Mouse (Mus musculus): ENCODE measurements around the gene Ufd1. TPM values are rescaled to one million over a fixed set of nuclear protein-coding genes. Genes with fewer than 3 reads are reported as not detected.

Gene Ufd1
- 96.4 and 107 TPM in 2 replicates for polyA plus RNA-seq (2016; fragmentation: Nextera tagmentation; extraction: Ambion mirVana)

DNA sequence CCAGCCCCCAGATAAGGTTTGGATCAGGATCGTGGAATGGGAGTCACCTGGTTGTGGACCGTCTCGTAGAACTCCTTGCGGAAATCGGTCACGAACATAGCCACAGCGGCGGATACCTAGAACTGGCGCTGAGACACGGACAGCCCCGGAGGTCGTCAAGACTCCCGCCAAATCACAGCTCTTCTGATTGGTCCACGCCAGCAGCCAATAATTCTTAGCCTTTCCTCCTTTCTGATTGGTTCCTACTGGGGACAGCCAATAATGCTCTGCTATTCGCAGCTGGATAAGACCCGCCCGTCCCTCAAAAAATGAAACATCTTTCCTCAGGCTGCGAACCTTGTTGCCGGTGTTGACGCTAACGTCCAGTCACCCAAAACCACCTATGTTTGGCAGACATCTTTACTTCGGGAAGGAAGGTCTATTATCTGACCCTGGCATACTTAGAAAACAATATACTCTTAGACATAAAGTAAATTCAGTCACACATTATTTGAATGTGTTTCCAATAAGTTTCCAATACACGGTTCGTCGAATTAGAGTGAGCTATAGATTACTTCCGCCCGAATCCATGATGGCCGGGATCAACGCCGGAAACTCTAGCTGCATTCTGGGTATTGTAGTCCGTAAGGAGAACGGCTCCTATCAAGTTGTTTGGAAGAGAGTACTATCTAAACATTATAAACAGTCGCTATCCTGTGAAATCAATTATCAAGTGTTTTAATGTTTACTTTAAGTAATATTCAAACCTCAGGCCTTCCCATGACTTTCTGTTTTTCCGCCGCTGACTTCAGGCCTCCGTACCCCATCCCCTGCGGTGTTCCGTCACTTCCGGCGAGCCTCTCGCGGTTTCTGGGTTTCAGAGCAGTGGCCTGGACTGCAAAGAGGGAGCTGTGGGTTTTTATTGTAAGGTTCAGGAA is at the start of gene Ufd1, which contains the start of gene Cdc45:
Gene Ufd1, plus strand, starts transcription at position 312 of the 917 bp plus-strand sequence.
Gene Cdc45, minus strand, starts transcription at position 520 of the 917 bp plus-strand sequence.
- peaks cover 59% of the 10 kb centered on the region for H3K36me3 ChIP-seq
- peaks cover 27% of the 10 kb centered on the region for H3K4me1 ChIP-seq
- peak within 1 kb of the TSS; percentile 91 for H3K4me3 ChIP-seq
- no peaks in the 10 kb centered on the region for H3K9me3 ChIP-seq (replicated peaks)
- under 1% methylated on average over 42 of the region's 42 CpGs for WGBS
- peak; percentile 90 for DNase-seq (ENCODE audit: low spot score)
- H3K27ac ChIP-seq (replicated peaks) = peak within 1 kb of the TSS; percentile 90
- H3K27me3 ChIP-seq (ENCODE audit: low read depth, poor library complexity, severe bottlenecking) = no peaks in the 10 kb centered on the region

- no peak overlapping the region for H3K27ac ChIP-seq (replicated peaks)
- H3K4me3 ChIP-seq = no peak overlapping the region
- no peaks in the 10 kb centered on the region for H3K27me3 ChIP-seq (ENCODE audit: low read depth, poor library complexity, severe bottlenecking)
- WGBS = 75% methylated on average over 3 of the region's 3 CpGs
- no peaks in the 10 kb centered on the region for H3K9me3 ChIP-seq (replicated peaks)
- H3K4me1 ChIP-seq = no peaks in the 10 kb centered on the region
- no peaks in the 10 kb centered on the region for H3K36me3 ChIP-seq
- DNase-seq (ENCODE audit: low spot score) = no peak
Observed at GRCm38 (mm10) chr16:18762960-18763359, 48.6 kb upstream of the Ufd1 start.

- Histone ChIP-seq H3K9me3 (replicated peaks) (no peaks in the 10 kb centered on the region), H3K4me1 (no peaks in the 10 kb centered on the region)
- WGBS = 86% methylated on average over 4 of the region's 4 CpGs
Observed at GRCm38 (mm10) chr16:18766390-18766789, 45.2 kb upstream of the Ufd1 start.

DNA sequence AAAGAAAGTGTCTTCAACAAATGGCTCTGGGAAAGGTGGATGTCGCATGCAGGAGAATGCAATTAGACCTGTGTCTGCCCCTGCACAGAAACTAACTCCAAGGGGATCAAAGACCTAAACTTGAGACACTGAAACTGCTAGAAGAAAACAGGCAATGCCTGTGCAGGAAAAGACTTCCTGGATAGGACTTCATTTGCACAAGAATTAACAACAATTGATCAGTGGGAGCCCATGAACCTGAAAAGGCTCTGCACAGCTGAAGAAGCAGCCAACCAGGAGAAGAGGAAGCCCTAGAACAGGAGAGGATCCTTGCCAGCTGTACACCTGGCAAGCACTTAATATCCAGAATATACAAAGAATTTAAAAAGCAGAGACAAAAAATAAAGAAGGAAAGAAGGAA is 42.1 kb upstream of the Ufd1 start:
- Histone ChIP-seq H3K9me3 (replicated peaks) (no peaks in the 10 kb centered on the region), H3K27ac (replicated peaks) (no peak overlapping the region), H3K27me3 (ENCODE audit: low read depth, poor library complexity, severe bottlenecking) (peaks cover 6% of the 10 kb centered on the region), H3K4me1 (peaks cover 15% of the 10 kb centered on the region), H3K36me3 (no peaks in the 10 kb centered on the region), H3K4me3 (no peak overlapping the region)
- no peak for DNase-seq (ENCODE audit: low spot score)
- 66% methylated on average over 1 of the region's 1 CpGs for WGBS

More at GRCm38 (mm10) chr16:18766390-18766789, 45.2 kb upstream of the Ufd1 start:
- Histone ChIP-seq H3K36me3 (no peaks in the 10 kb centered on the region), H3K27ac (replicated peaks) (no peak overlapping the region), H3K27me3 (ENCODE audit: low read depth, poor library complexity, severe bottlenecking) (no peaks in the 10 kb centered on the region), H3K4me3 (no peak overlapping the region)
- no peak for DNase-seq (ENCODE audit: low spot score)

- peak; percentile 42 for DNase-seq (ENCODE audit: low spot score)
Observed at GRCm38 (mm10) chr16:18773936-18774335, 37.6 kb upstream of the Ufd1 start.

GRCm38 (mm10) chr16:18775621-18776555 is 35.7 kb upstream of the Ufd1 start:
- H3K4me3 ChIP-seq = peak overlapping the region; percentile 54
- 21% methylated on average over 18 of the region's 18 CpGs for WGBS
- H3K4me1 ChIP-seq = peaks cover 55% of the 10 kb centered on the region
- peaks cover 64% of the 10 kb centered on the region for H3K27me3 ChIP-seq (ENCODE audit: low read depth, poor library complexity, severe bottlenecking)
- H3K9me3 ChIP-seq (replicated peaks) = no peaks in the 10 kb centered on the region
- no peak for DNase-seq (ENCODE audit: low spot score)
- H3K36me3 ChIP-seq = peaks cover 12% of the 10 kb centered on the region
- peak overlapping the region; percentile 3; the same call in 1 of the 2 replicates for H3K27ac ChIP-seq (replicated peaks)

More at GRCm38 (mm10) chr16:18773936-18774335, 37.6 kb upstream of the Ufd1 start:
- H3K4me3 ChIP-seq = no peak overlapping the region
- peaks cover 55% of the 10 kb centered on the region for H3K4me1 ChIP-seq
- H3K36me3 ChIP-seq = no peaks in the 10 kb centered on the region
- H3K27ac ChIP-seq (replicated peaks) = peak overlapping the region; percentile 55; the same call in 1 of the 2 replicates
- WGBS = 14% methylated on average over 2 of the region's 2 CpGs
- peaks cover 50% of the 10 kb centered on the region for H3K27me3 ChIP-seq (ENCODE audit: low read depth, poor library complexity, severe bottlenecking)
- no peaks in the 10 kb centered on the region for H3K9me3 ChIP-seq (replicated peaks)

- DNase-seq (ENCODE audit: low spot score) = peak; percentile 39
- peak within 1 kb of the TSS; percentile 67; the same call in 1 of the 2 replicates for H3K27ac ChIP-seq (replicated peaks)
- peaks cover 64% of the 10 kb centered on the region for H3K27me3 ChIP-seq (ENCODE audit: low read depth, poor library complexity, severe bottlenecking)
- H3K4me3 ChIP-seq = peak within 1 kb of the TSS; percentile 54
- H3K9me3 ChIP-seq (replicated peaks) = no peaks in the 10 kb centered on the region
- H3K36me3 ChIP-seq = peaks cover 19% of the 10 kb centered on the region
- peaks cover 55% of the 10 kb centered on the region for H3K4me1 ChIP-seq
- 3% methylated on average over 19 of the region's 19 CpGs for WGBS
Observed at GRCm38 (mm10) chr16:18776556-18777100, 35.0 kb upstream of the Ufd1 start, which contains the start of gene Cldn5. Cldn5 (plus strand) TSS chr16:18776847.

DNA sequence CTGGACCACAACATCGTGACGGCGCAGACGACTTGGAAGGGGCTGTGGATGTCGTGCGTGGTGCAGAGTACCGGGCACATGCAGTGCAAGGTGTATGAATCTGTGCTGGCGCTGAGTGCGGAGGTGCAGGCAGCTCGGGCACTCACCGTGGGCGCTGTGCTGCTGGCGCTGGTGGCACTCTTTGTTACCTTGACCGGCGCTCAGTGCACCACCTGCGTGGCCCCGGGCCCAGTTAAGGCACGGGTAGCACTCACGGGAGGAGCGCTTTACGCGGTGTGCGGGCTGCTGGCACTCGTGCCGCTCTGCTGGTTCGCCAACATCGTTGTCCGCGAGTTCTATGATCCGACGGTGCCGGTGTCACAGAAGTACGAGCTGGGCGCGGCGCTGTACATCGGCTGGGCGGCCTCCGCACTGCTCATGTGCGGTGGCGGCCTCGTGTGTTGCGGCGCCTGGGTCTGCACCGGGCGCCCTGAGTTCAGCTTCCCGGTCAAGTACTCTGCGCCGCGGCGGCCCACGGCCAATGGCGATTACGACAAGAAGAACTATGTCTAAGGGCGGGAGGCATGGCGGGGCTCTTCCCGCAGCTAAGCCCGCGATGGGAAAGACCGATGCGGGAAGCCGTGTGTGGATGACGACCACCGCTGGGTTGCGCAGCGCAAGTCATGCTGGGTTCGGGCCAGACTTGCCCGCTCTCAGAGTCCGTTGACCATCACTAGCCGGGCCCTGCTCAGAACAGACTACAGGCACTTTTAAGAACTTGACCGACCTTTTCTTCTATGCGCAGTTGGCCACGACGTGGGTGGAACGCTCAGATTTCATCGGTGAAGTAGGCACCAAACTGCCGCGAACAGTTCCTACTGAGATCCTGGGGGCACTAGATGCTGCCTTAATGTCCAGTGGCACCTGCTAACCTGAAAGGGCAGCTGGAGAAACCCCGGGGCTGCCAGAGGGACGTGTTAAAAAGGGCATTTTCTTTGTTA is 34.2 kb upstream of the Ufd1 start:
- peak; percentile 53 for DNase-seq (ENCODE audit: low spot score)
- H3K4me3 ChIP-seq = peak overlapping the region; percentile 54
- H3K27me3 ChIP-seq (ENCODE audit: low read depth, poor library complexity, severe bottlenecking) = peaks cover 64% of the 10 kb centered on the region
- H3K36me3 ChIP-seq = peaks cover 27% of the 10 kb centered on the region
- H3K4me1 ChIP-seq = peaks cover 55% of the 10 kb centered on the region
- 3% methylated on average over 80 of the region's 80 CpGs for WGBS
- peak overlapping the region; percentile 67; the same call in 1 of the 2 replicates for H3K27ac ChIP-seq (replicated peaks)
- no peaks in the 10 kb centered on the region for H3K9me3 ChIP-seq (replicated peaks)

- Histone ChIP-seq H3K27me3 (ENCODE audit: low read depth, poor library complexity, severe bottlenecking) (peaks cover 64% of the 10 kb centered on the region), H3K27ac (replicated peaks) (no peak overlapping the region), H3K4me3 (peak overlapping the region; percentile 54), H3K4me1 (peaks cover 51% of the 10 kb centered on the region), H3K9me3 (replicated peaks) (no peaks in the 10 kb centered on the region), H3K36me3 (peaks cover 36% of the 10 kb centered on the region)
- 76% methylated on average over 2 of the region's 2 CpGs for WGBS
- no peak for DNase-seq (ENCODE audit: low spot score)
Observed at GRCm38 (mm10) chr16:18778461-18778860, 33.1 kb upstream of the Ufd1 start.

GRCm38 (mm10) chr16:18781810-18782209 is 29.8 kb upstream of the Ufd1 start:
- 92% methylated on average over 10 of the region's 10 CpGs for whole genome bisulfite sequencing
- Histone ChIP-seq H3K27me3 (ENCODE audit: low read depth, poor library complexity, severe bottlenecking) (peaks cover 35% of the 10 kb centered on the region), H3K36me3 (peaks cover 68% of the 10 kb centered on the region), H3K4me3 (no peak overlapping the region), H3K27ac (replicated peaks) (no peak overlapping the region), H3K9me3 (replicated peaks) (no peaks in the 10 kb centered on the region), H3K4me1 (peaks cover 17% of the 10 kb centered on the region)
- no peak for DNase-seq (ENCODE audit: low spot score)

GRCm38 (mm10) chr16:18785025-18785424 is 26.6 kb upstream of the Ufd1 start:
- Histone ChIP-seq H3K4me3 (no peak overlapping the region), H3K27me3 (ENCODE audit: low read depth, poor library complexity, severe bottlenecking) (peaks cover 2% of the 10 kb centered on the region; the same call in 1 of the 2 replicates), H3K9me3 (replicated peaks) (no peaks in the 10 kb centered on the region), H3K4me1 (no peaks in the 10 kb centered on the region), H3K27ac (replicated peaks) (no peak overlapping the region), H3K36me3 (peaks cover 93% of the 10 kb centered on the region)
- WGBS = 91% methylated on average over 7 of the region's 7 CpGs
- DNase-seq (ENCODE audit: low spot score) = no peak

Data from midbrain, embryonic 10.5 days (tissue).